Mouse (Mus musculus) bone marrow, adult 2 months (tissue): Measurements from ENCODE around the gene H2-T23.
"Not testable (repeated sequence)": the region's sequence is repeated elsewhere in the genome, so short reads cannot be mapped to it uniquely, and the experiment has no call there.

Experiments used
- CTCF ChIP-seq: fragments of 200-500 bp; IDR thresholded peaks from 2 replicates; pipeline ENCODE4 v1.5.1; 2011; ENCODE audit warnings: low read length, control low read depth; ENCODE audit not compliant: control insufficient read depth, insufficient read depth
- POLR2A ChIP-seq: fragments of 200-500 bp; IDR thresholded peaks from 2 replicates; pipeline ENCODE4 v1.6.1; 2011; ENCODE audit warnings: low read depth, mild to moderate bottlenecking, control low read depth, low read length, borderline replicate concordance; ENCODE audit not compliant: control insufficient read depth

GRCm38 (mm10) chr17:36058362-36058761 is 25.7 kb upstream of the H2-T23 start, which contains the start of gene Gm11127:
- not testable (repeated sequence) for TF ChIP-seq CTCF, POLR2A
